Mouse (Mus musculus) heart, adult 10 weeks (tissue): ENCODE measurements around the gene Ankrd54. TPM values are rescaled to one million over a fixed set of nuclear protein-coding genes. Genes with fewer than 3 reads are reported as not detected.

Experiments used
- polyA plus RNA-seq: library from polyadenylated mRNA; stranded (reverse); fragments of 350-450 nt; fragmentation: Illumina TruSeq; extraction: RNeasy Lipid Tissue Mini Kit (QIAGEN cat#74804); gene quantifications from one replicate; pipeline ENCODE4 v1.2.3, GENCODE M21; 2014; ENCODE audit warnings: low read depth, low replicate concordance

The Ankrd54 gene
- polyA plus RNA-seq, result 9.2 TPM

GRCm38 (mm10) chr15:79062376-79063159 lies at the start of gene Ankrd54:
Gene Ankrd54 (minus strand): TSS chr15:79062893.

GRCm38 (mm10) chr15:79108421-79109320 lies 46.0 kb upstream of the Ankrd54 start, which contains the start of gene Micall1:
Gene Micall1 (plus strand): TSS chr15:79108898.

GRCm38 (mm10) chr15:79074913-79075532 lies 12.3 kb upstream of the Ankrd54 start, which contains the start of gene Eif3l:
Gene Eif3l (plus strand): TSS chr15:79075179.

GRCm38 (mm10) chr15:79041585-79041984 lies 21.1 kb downstream of the Ankrd54 start, which contains the start of gene Galr3:
Gene Galr3 (plus strand): TSS chr15:79041885.

GRCm38 (mm10) chr15:79028237-79028738 lies 34.4 kb downstream of the Ankrd54 start, which contains the start of gene H1f0:
Gene H1f0 (plus strand): TSS chr15:79028450.

Other genes starting within 250 kb of the Ankrd54 start
- gene Cdc42ep1, start 220.3 kb downstream of the Ankrd54 start, polyA plus RNA-seq, result 40.4 TPM
- gene Lgals2, start 207.4 kb downstream of the Ankrd54 start, polyA plus RNA-seq, result not detected
- gene Gga1, start 185.7 kb downstream of the Ankrd54 start, polyA plus RNA-seq, result 46.3 TPM
- gene Gm49510, start 163.2 kb downstream of the Ankrd54 start, polyA plus RNA-seq, result not detected
- 6.5 TPM for gene Sh3bp1, start 163.1 kb downstream of the Ankrd54 start, polyA plus RNA-seq
- 1.4 TPM for gene Pdxp, start 149.0 kb downstream of the Ankrd54 start, polyA plus RNA-seq
- 353 TPM for gene Lgals1, start 136.2 kb downstream of the Ankrd54 start, polyA plus RNA-seq
- gene Nol12, start 128.0 kb downstream of the Ankrd54 start, polyA plus RNA-seq, result 15.1 TPM
- gene Triobp, start 115.2 kb downstream of the Ankrd54 start, polyA plus RNA-seq, result 17.8 TPM
- gene H1f0, start 34.4 kb downstream of the Ankrd54 start, polyA plus RNA-seq, result 135 TPM
- gene Galr3, start 21.0 kb downstream of the Ankrd54 start, polyA plus RNA-seq, result not detected
- gene Eif3l, start 12.3 kb upstream of the Ankrd54 start, polyA plus RNA-seq, result 76.7 TPM
- gene Micall1, start 46.0 kb upstream of the Ankrd54 start, polyA plus RNA-seq, result 59.0 TPM
- 142 TPM for gene Polr2f, start 78.1 kb upstream of the Ankrd54 start, polyA plus RNA-seq
- gene 1700088E04Rik, start 78.4 kb upstream of the Ankrd54 start, polyA plus RNA-seq, result 4.1 TPM
- 1.3 TPM for gene Sox10, start 102.3 kb upstream of the Ankrd54 start, polyA plus RNA-seq
- 34.5 TPM for gene Pick1, start 166.3 kb upstream of the Ankrd54 start, polyA plus RNA-seq
- gene Gm49486, start 166.5 kb upstream of the Ankrd54 start, polyA plus RNA-seq, result 2.1 TPM
- gene Slc16a8, start 191.9 kb upstream of the Ankrd54 start, polyA plus RNA-seq, result 0.63 TPM
- 0.47 TPM for gene Baiap2l2, start 222.6 kb upstream of the Ankrd54 start, polyA plus RNA-seq